In genomic region chr8:88252791-88253190, GRCm38 (mm10) we compare ENCODE assay signal across 8 mouse cellular contexts. TPM values are rescaled to one million over a fixed set of nuclear protein-coding genes. Genes with fewer than 3 reads are reported as not detected.
DNase-seq lines count a peak whose midpoint lies in the region; ATAC-seq lines count a peak whose summit lies in the region.

No protein-coding gene starts in this region.

- H3K4me3 ChIP-seq in forebrain, embryonic 11.5 days (ENCODE audit: low read depth, low read length): no peak overlapping the region
- H3K4me3 ChIP-seq in hindbrain, embryonic 13.5 days: no peak overlapping the region

- peak; percentile 58 for DNase-seq in heart, postnatal 4 days
- DNase-seq in heart, postnatal 25 days (ENCODE audit: low spot score): no peak
- peak; percentile 50 for DNase-seq in urinary bladder, postnatal 14 days (ENCODE audit: low spot score)
- DNase-seq in urinary bladder, postnatal 10 days (ENCODE audit: low spot score): no peak
- DNase-seq in forebrain, embryonic 11.5 days (ENCODE audit: low spot score): no peak

- no peak overlapping the region for H3K9ac ChIP-seq in forebrain, embryonic 11.5 days (ENCODE audit: low read length)
- H3K9ac ChIP-seq in hindbrain, embryonic 13.5 days: no peak overlapping the region

- intact Hi-C loops in heart, postnatal 25 days (cut with DNase I): no loop called here

- H3K27ac ChIP-seq in forebrain, embryonic 11.5 days (ENCODE audit: low read depth, low read length): no peak overlapping the region
- no peak overlapping the region for H3K27ac ChIP-seq in hindbrain, embryonic 13.5 days

- no peaks in the 10 kb centered on the region for H3K27me3 ChIP-seq in forebrain, embryonic 11.5 days (ENCODE audit: control insufficient read depth, insufficient read depth, low read length)
- no peaks in the 10 kb centered on the region for H3K27me3 ChIP-seq in hindbrain, embryonic 13.5 days

- H3K4me2 ChIP-seq in forebrain, embryonic 11.5 days (ENCODE audit: low read depth, low read length, severe bottlenecking): no peak overlapping the region
- H3K4me2 ChIP-seq in hindbrain, embryonic 13.5 days: no peak overlapping the region

- no peaks in the 10 kb centered on the region; the same call in 1 of the 2 replicates for H3K36me3 ChIP-seq in forebrain, embryonic 11.5 days (ENCODE audit: control insufficient read depth, insufficient read depth, low read length)
- peaks cover 68% of the 10 kb centered on the region for H3K36me3 ChIP-seq in hindbrain, embryonic 13.5 days

- no peaks in the 10 kb centered on the region for H3K4me1 ChIP-seq in forebrain, embryonic 11.5 days (replicated peaks; ENCODE audit: control insufficient read depth, insufficient read depth, low read length)
- H3K4me1 ChIP-seq in hindbrain, embryonic 13.5 days (replicated peaks): no peaks in the 10 kb centered on the region

- no peaks in the 10 kb centered on the region for H3K9me3 ChIP-seq in forebrain, embryonic 11.5 days (ENCODE audit: control insufficient read depth, low read length)
- H3K9me3 ChIP-seq in hindbrain, embryonic 13.5 days: no peaks in the 10 kb centered on the region

- 0 out of 2 replicates have a peak, but pooled peaks have one; percentile 50 for ATAC-seq in erythroblast, adult 5-6 weeks (replicated peaks; ENCODE audit: low FRiP score, poor library complexity, severe bottlenecking)
- ATAC-seq in megakaryocyte-erythroid progenitor cell, adult 5-6 weeks (replicated peaks; ENCODE audit: low FRiP score, low TSS enrichment, poor library complexity, severe bottlenecking): peak; percentile 64
- no peak for ATAC-seq in forebrain, embryonic 11.5 days (replicated peaks; ENCODE audit: low FRiP score)
- no peak for ATAC-seq in hindbrain, embryonic 13.5 days (ENCODE audit: low FRiP score)

- 71% methylated on average over 3 of the region's 3 CpGs for WGBS in forebrain, embryonic 11.5 days
- 84% methylated on average over 3 of the region's 3 CpGs for WGBS in hindbrain, embryonic 13.5 days

RNA-seq across cellular contexts. Expression of gene Adcy7, which starts 19.4 kb away (rescaled TPM):
- 1 to 10 TPM; 4.0 to 5.4 TPM for total RNA-seq in heart, postnatal 4 days (2021)
- 1 to 10 TPM; 7.0 to 8.8 TPM for total RNA-seq in heart, postnatal 25 days (2021)
- 6.1 and 11.3 TPM in 2 replicates for total RNA-seq in erythroblast, adult 5-6 weeks (2015; ENCODE audit: low replicate concordance)
- 8.9 and 13.0 TPM in 2 replicates for total RNA-seq in erythroblast, adult 5-6 weeks (2017; ENCODE audit: low replicate concordance)
- total RNA-seq in megakaryocyte-erythroid progenitor cell, adult 5-6 weeks (2014; fragmentation: Nextera tagmentation): 60.4 and 66.1 TPM in 2 replicates
- total RNA-seq in megakaryocyte-erythroid progenitor cell, adult 5-6 weeks (2017): 48.0 and 48.9 TPM in 2 replicates
- 3.0 and 3.4 TPM in 2 replicates for polyA plus RNA-seq in forebrain, embryonic 11.5 days (2014; fragmentation: Nextera tagmentation; extraction: Ambion mirVana)
- polyA plus RNA-seq in hindbrain, embryonic 13.5 days (2015; fragmentation: Nextera tagmentation; extraction: Ambion mirVana): 2.3 and 2.7 TPM in 2 replicates

RNA-seq across cellular contexts. Expression of gene Tent4b, which starts 53.8 kb away (rescaled TPM):
- 10 to 100 TPM; 19.5 to 21.0 TPM for total RNA-seq in heart, postnatal 4 days (2021)
- 10 to 100 TPM; 15.6 to 17.8 TPM for total RNA-seq in heart, postnatal 25 days (2021)
- 10.0 and 12.3 TPM in 2 replicates for total RNA-seq in erythroblast, adult 5-6 weeks (2015; ENCODE audit: low replicate concordance)
- total RNA-seq in erythroblast, adult 5-6 weeks (2017; ENCODE audit: low replicate concordance): 6.6 and 15.5 TPM in 2 replicates
- total RNA-seq in megakaryocyte-erythroid progenitor cell, adult 5-6 weeks (2014; fragmentation: Nextera tagmentation): 37.3 and 51.7 TPM in 2 replicates
- total RNA-seq in megakaryocyte-erythroid progenitor cell, adult 5-6 weeks (2017): 47.7 and 50.4 TPM in 2 replicates
- polyA plus RNA-seq in forebrain, embryonic 11.5 days (2014; fragmentation: Nextera tagmentation; extraction: Ambion mirVana): 12.1 and 12.5 TPM in 2 replicates
- polyA plus RNA-seq in hindbrain, embryonic 13.5 days (2015; fragmentation: Nextera tagmentation; extraction: Ambion mirVana): 9.5 and 9.9 TPM in 2 replicates

Comparison
In these comparisons a context has a peak if more than half of its experiments do, and no peak if none do; other contexts are left out.
1. DNase-seq: peak in heart, postnatal 4 days (single experiment) and urinary bladder, postnatal 14 days (single experiment); none in heart, postnatal 25 days (single experiment), urinary bladder, postnatal 10 days (single experiment) and forebrain, embryonic 11.5 days (single experiment).
2. ATAC-seq: peak in erythroblast, adult 5-6 weeks (single experiment) and megakaryocyte-erythroid progenitor cell, adult 5-6 weeks (single experiment); none in forebrain, embryonic 11.5 days (single experiment) and hindbrain, embryonic 13.5 days (single experiment).